Mouse (Mus musculus) MEL (cell line): ENCODE measurements around the gene Klhl36.

Source experiments
- CTCF ChIP-seq, 3 experiments: IDR thresholded peaks in 2 of 3; conservative IDR thresholded peaks in 1 of 3; 2 replicates each; pipeline ENCODE4 v1.5.1; 2011 to 2012; ENCODE audit warnings: low read length in 3 of 3, low read depth in 2 of 3, mild to moderate bottlenecking in 2 of 3, improper control_type of control experiment in 1 of 3, inconsistent platforms in 1 of 3, mixed read lengths in 1 of 3, moderate library complexity in 1 of 3; ENCODE audit not compliant: control insufficient read depth in 1 of 3, insufficient read depth in 1 of 3, poor library complexity in 1 of 3, severe bottlenecking in 1 of 3
- ELF1 ChIP-seq: IDR thresholded peaks from 2 replicates; pipeline ENCODE4 v1.6.1; 2014; ENCODE audit warnings: low read depth, mild to moderate bottlenecking, inconsistent platforms, low read length, improper control_type of control experiment, moderate library complexity
- EP300 ChIP-seq, 2 experiments: IDR thresholded peaks; 2 replicates each; pipeline ENCODE4 v1.6.1; 2011; ENCODE audit warnings: improper control_type of control experiment in 2 of 2, low read length in 2 of 2, low read depth in 1 of 2, mild to moderate bottlenecking in 1 of 2
- GATA1 ChIP-seq: IDR thresholded peaks from 2 replicates; pipeline ENCODE4 v1.6.1; 2011; ENCODE audit warnings: low read depth, low read length, improper control_type of control experiment
- NRF1 ChIP-seq: IDR thresholded peaks from 2 replicates; pipeline ENCODE4 v1.6.1; 2014; ENCODE audit warnings: low read depth, mild to moderate bottlenecking, inconsistent platforms, low read length, improper control_type of control experiment, moderate library complexity; ENCODE audit not compliant: poor library complexity, insufficient read depth, severe bottlenecking
- SIN3A ChIP-seq: IDR thresholded peaks from 2 replicates; pipeline ENCODE4 v1.6.1; 2012; ENCODE audit warnings: low read length, improper control_type of control experiment, inconsistent platforms
- TAL1 ChIP-seq: IDR thresholded peaks from 2 replicates; pipeline ENCODE4 v1.6.1; 2012; ENCODE audit warnings: mild to moderate bottlenecking, inconsistent platforms, low read length, moderate library complexity, mixed read lengths
- ZKSCAN1 ChIP-seq: IDR thresholded peaks from 2 replicates; pipeline ENCODE4 v1.6.1; 2012; ENCODE audit warnings: low read depth, mild to moderate bottlenecking, inconsistent platforms, low read length, improper control_type of control experiment, moderate library complexity

- TF ChIP-seq CTCF (IDR thresholded peaks at IDR 0.05 in 2 of 3, conservative IDR thresholded peaks at IDR 0.05 in 1 of 3; ENCODE audit: control insufficient read depth in 1 of 3, insufficient read depth in 1 of 3, low read depth in 2 of 3, low read length in 3 of 3, poor library complexity in 1 of 3, severe bottlenecking in 1 of 3) (no peak), ELF1 (no peak), TAL1 (no peak), GATA1 (no peak), EP300 (IDR thresholded peaks at IDR 0.05; ENCODE audit: low read depth in 1 of 2, low read length in 2 of 2) (no peak), ZKSCAN1 (no peak), SIN3A (no peak), NRF1 (no peak)
These were observed 50.6 kb downstream of the Klhl36 start for GRCm38 (mm10) chr8:119912643-119913042.
